Mouse (Mus musculus) kidney, adult 2 months (tissue): ENCODE data around the gene Traf4.

ENCODE experiments used
- CTCF ChIP-seq: fragments of 200-500 bp; conservative IDR thresholded peaks from 2 replicates; pipeline ENCODE4 v1.5.1; 2011; ENCODE audit warnings: low read depth, mild to moderate bottlenecking, control low read depth, low read length, moderate library complexity, mixed read lengths; ENCODE audit not compliant: insufficient read depth, insufficient read length
- POLR2A ChIP-seq: fragments of 200-500 bp; IDR thresholded peaks from one replicate; pipeline ENCODE4 v1.6.1; 2011; ENCODE audit warnings: low read depth, low read length, control low read depth

DNA sequence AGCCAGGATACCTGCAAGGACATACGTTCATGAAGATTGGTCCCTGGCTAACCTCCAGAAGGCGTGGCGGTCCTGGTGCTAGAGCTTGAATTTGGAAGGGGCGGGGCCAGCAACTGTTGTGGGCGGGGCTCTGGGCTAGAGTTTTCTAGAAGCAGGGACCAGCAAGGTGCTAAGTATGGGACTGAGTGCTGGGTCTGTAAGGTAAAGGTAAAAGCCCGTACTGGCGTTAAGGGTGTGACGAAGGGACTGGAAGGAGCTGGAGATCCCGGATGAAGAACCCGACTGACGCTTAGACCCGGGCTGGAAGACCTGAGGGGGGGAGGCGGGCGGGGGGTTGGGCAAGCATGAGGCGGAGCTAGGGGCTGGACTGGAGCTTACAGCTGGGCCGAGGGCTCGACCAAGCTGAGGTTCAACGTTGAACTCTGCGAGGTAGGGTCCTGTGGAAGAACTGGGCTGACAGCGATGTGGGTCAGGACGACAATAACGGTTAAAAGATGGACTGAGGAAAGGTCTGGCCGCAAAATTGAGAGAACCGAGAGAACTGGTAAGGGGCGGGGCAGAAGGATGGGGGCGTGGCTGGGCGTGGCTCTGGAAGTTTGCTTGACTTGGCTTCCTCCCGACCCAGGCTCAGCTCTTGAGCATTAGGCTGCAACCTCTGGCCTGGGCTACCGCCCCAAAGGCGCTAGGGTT is 29.2 kb upstream of the Traf4 start:
- no peak for TF ChIP-seq CTCF
- peak; percentile 36 for TF ChIP-seq POLR2A
